Mouse (Mus musculus): ENCODE measurements at regions not wholly inside any gene's neighbourhood (a gene's known extent, or its start where the extent isn't known, plus 50 kb on each side); places are given as distances from the start of the nearest gene placed in this dataset.

- no peak for TF ChIP-seq CTCF (IDR thresholded peaks at IDR 0.05; ENCODE audit: low read depth)
- no peak for TF ChIP-seq EP300 (IDR thresholded peaks at IDR 0.05; ENCODE audit: low read depth)
These were observed 106.3 kb upstream of the Hgf start for GRCm38 (mm10) chr5:16446977-16447376.

Measured in heart, postnatal 0 days (tissue).